Mouse (Mus musculus) olfactory bulb, adult 2 months (tissue): Measurements from ENCODE around the gene Gsg1l.

Experiments used
- CTCF ChIP-seq: fragments of 200-500 bp; IDR thresholded peaks from 2 replicates; pipeline ENCODE4 v1.5.1; 2012; ENCODE audit warnings: low read depth, mild to moderate bottlenecking, low read length, moderate library complexity; ENCODE audit not compliant: insufficient read depth
- POLR2A ChIP-seq: fragments of 200-500 bp; IDR thresholded peaks from 2 replicates; pipeline ENCODE4 v1.6.1; 2012; ENCODE audit warnings: mild to moderate bottlenecking, low read depth, low read length, moderate library complexity; ENCODE audit not compliant: insufficient read depth

DNA sequence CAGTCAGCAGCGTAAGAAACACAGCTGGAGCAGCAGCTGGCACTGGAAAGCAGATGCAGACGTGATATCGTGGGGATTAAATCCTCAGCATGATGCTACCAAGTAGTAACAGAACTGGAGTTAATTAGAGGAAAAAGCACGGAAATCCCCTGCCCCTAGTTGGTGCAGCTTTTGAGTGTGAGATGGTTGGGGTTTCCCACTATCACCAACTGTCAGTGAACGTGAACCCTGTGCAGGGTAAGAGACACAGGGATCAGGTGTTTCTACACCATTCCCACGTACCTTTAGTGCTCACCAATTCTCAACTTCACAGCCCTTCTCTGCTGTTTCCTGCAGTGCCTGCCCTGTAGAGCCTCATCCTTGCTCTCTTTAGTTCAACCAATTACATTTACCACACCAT is 37.6 kb upstream of the Gsg1l start:
- TF ChIP-seq CTCF (no peak), POLR2A (no peak)
